Comparison of ENCODE assay signal across 22 mouse cellular contexts in the genomic region with DNA sequence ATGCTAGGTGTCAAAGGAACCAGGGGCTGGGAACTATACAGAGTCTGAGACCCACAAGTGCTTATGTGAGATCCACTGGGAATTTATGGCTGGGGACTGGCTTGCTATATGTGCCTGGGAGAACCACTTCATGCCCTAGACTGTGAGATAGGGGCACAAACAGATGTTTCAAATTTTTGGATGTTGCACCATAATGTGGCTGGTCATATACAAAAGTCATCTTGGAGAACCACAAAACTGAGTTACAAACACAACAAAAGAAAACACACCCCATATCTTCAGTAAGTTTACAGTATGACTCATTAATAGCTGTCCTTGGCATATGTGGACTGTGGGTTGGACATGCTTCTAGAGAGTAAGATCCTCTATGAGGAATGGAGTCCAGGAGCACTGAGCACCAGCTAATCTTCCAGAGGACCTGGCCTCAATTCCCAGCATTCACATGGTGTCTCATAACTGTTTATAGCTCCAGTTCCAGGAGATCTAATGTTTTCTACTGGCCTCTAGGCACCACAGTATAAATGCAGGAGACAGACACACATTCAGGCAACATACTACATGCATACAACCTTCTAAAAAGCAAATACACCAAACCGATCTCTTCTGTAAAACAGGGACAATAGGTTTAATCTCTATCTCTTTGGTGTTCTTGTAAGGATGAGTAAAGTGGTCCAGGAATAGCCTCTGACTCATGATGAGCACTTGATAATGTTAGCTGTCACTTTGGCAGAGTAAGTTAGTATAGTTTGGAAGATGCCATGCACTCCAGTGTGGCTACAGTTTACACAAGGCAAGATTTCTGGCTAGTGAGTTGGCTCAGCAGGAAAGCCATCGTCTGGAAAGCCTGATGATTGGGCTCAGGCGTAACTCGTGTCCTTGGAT.
DNase-seq lines count a peak whose midpoint lies in the region; TF ChIP-seq lines count a peak whose summit lies in the region.
"Had no signal": no experiment of that assay in that cellular context is flagged by ENCODE, and none has a peak within 500 bp of the region (broad histone marks: within the 10 kb centered on the region; RNA-seq: fewer than 3 reads in every experiment).

No protein-coding gene starts in this region.

- H3K4me3 ChIP-seq in C2C12 (ENCODE audit: insufficient read depth, poor library complexity, severe bottlenecking) = no peak overlapping the region
- no peak overlapping the region for H3K4me3 ChIP-seq in myocyte
- H3K4me3 ChIP-seq: embryonic facial prominence, embryonic 13.5 days; erythroblast, embryonic 14.5 days; forebrain, embryonic 10.5 days; heart, embryonic 15.5 days; hindbrain, embryonic 10.5 days; hindbrain, embryonic 15.5 days; kidney, embryonic 15.5 days had no signal

- H3K36me3 ChIP-seq in C2C12 (ENCODE audit: control insufficient read depth, insufficient read depth) (no peaks in the 10 kb centered on the region), myocyte (ENCODE audit: control insufficient read depth, insufficient read depth) (no peaks in the 10 kb centered on the region)
- H3K36me3 ChIP-seq: embryonic facial prominence, embryonic 13.5 days; forebrain, embryonic 10.5 days; heart, embryonic 15.5 days; hindbrain, embryonic 10.5 days; hindbrain, embryonic 15.5 days; kidney, embryonic 15.5 days had no signal

- TF ChIP-seq POLR2A in myocyte (IDR thresholded peaks at IDR 0.05; ENCODE audit: insufficient read length, low read depth) = no peak

- DNase-seq in gastrocnemius, adult 18-20 months (ENCODE audit: low spot score) = peak; percentile 33
- DNase-seq in gastrocnemius, postnatal 25 days = no peak
- peak; percentile 74 for DNase-seq in NIH3T3 (ENCODE audit: low read depth)
- no peak for DNase-seq in kidney, postnatal 25 days
- no peak for DNase-seq in left cerebral cortex, postnatal 10 days (ENCODE audit: extremely low spot score in 1 of 2, low spot score in 2 of 2)
- no peak for DNase-seq in cerebellum, adult 8-10 months
- DNase-seq: adrenal gland, adult 8-10 months; cerebellum, adult 2 months; cerebellum, postnatal 36 days; heart, adult 18-20 months; kidney, adult 2 months had no signal

- intact Hi-C loops in left cerebral cortex, postnatal 10 days (cut with DNase I) = no loop called here

- H3ac ChIP-seq in C2C12 (ENCODE audit: control insufficient read depth, insufficient read length, low read depth) (no peak overlapping the region), myocyte (ENCODE audit: control insufficient read depth, insufficient read length) (no peak overlapping the region)

- TF ChIP-seq CTCF in C2C12 (IDR thresholded peaks at IDR 0.05; ENCODE audit: control insufficient read depth, insufficient read depth, insufficient read length) = no peak

- peak overlapping the region; percentile 26 for H3K4me2 ChIP-seq in myocyte (ENCODE audit: low read depth)
- H3K4me2 ChIP-seq: embryonic facial prominence, embryonic 13.5 days; heart, embryonic 11.5 days; heart, embryonic 15.5 days; hindbrain, embryonic 15.5 days; kidney, embryonic 15.5 days had no signal

- H3K79me3 ChIP-seq in C2C12 (ENCODE audit: low read depth) = no peaks in the 10 kb centered on the region

- H3K79me2 ChIP-seq in C2C12 (ENCODE audit: control insufficient read depth, insufficient read depth) (no peaks in the 10 kb centered on the region), myocyte (ENCODE audit: control insufficient read depth, insufficient read depth) (no peaks in the 10 kb centered on the region)

- H3K27me3 ChIP-seq in C2C12 (ENCODE audit: control insufficient read depth, insufficient read depth, insufficient read length) (no peaks in the 10 kb centered on the region), myocyte (ENCODE audit: control insufficient read depth, insufficient read depth, insufficient read length) (no peaks in the 10 kb centered on the region)
- H3K27me3 ChIP-seq: CH12.LX; embryonic facial prominence, embryonic 13.5 days; heart, embryonic 15.5 days; hindbrain, embryonic 15.5 days; kidney, embryonic 15.5 days had no signal

TF ChIP-seq in C2C12, 6 proteins besides CTCF, POLR2A, EP300 and RAD21:
- peak; percentile 3 for TF ChIP-seq MYOD1 (IDR thresholded peaks at IDR 0.05; ENCODE audit: control insufficient read depth, insufficient read length, low read depth)
- TF ChIP-seq MAX (IDR thresholded peaks at IDR 0.05) = peak; percentile 53
- peak; percentile 54 for TF ChIP-seq FOSL1 (IDR thresholded peaks at IDR 0.05; ENCODE audit: insufficient read depth, low read length, poor library complexity, severe bottlenecking)
- TF ChIP-seq MYOG (IDR thresholded peaks at IDR 0.05; ENCODE audit: control insufficient read depth, extremely low read depth, insufficient read length) = no peak
- peak; percentile 98 for TF ChIP-seq CEBPB (IDR thresholded peaks at IDR 0.05; ENCODE audit: low read depth)

TF ChIP-seq in myocyte, 11 proteins besides CTCF, POLR2A, EP300 and RAD21:
- TF ChIP-seq USF1 (IDR thresholded peaks at IDR 0.05; ENCODE audit: low read depth) (no peak), CEBPB (IDR thresholded peaks at IDR 0.05; ENCODE audit: insufficient read depth, poor library complexity, severe bottlenecking) (peak; percentile 89)

Comparison
In these comparisons a context has a peak if more than half of its experiments do, and no peak if none do; other contexts are left out.
1. DNase-seq: peak in gastrocnemius, adult 18-20 months (single experiment) and NIH3T3 (single experiment); none in gastrocnemius, postnatal 25 days (single experiment), kidney, postnatal 25 days (0 of 2), left cerebral cortex, postnatal 10 days (0 of 2) and cerebellum, adult 8-10 months (single experiment).